Mouse (Mus musculus) small intestine, adult 2 months (tissue): ENCODE measurements around the gene Igll1.
A peak's percentile ranks its signal among the peaks of the same experiment; 100 is the strongest.

Source experiments
- CTCF ChIP-seq: fragments of 200-500 bp; IDR thresholded peaks from 2 replicates; pipeline ENCODE4 v1.5.1; 2012; ENCODE audit warnings: low read depth, mild to moderate bottlenecking, control low read depth, inconsistent platforms, low read length, moderate library complexity, mixed read lengths; ENCODE audit not compliant: insufficient replicate concordance, insufficient read length; ENCODE audit errors: extremely low read depth
- POLR2A ChIP-seq: fragments of 200-500 bp; IDR thresholded peaks from 2 replicates; pipeline ENCODE4 v1.6.1; 2012; ENCODE audit warnings: low read depth, mild to moderate bottlenecking, control low read depth, inconsistent platforms, low read length, moderate library complexity

DNA sequence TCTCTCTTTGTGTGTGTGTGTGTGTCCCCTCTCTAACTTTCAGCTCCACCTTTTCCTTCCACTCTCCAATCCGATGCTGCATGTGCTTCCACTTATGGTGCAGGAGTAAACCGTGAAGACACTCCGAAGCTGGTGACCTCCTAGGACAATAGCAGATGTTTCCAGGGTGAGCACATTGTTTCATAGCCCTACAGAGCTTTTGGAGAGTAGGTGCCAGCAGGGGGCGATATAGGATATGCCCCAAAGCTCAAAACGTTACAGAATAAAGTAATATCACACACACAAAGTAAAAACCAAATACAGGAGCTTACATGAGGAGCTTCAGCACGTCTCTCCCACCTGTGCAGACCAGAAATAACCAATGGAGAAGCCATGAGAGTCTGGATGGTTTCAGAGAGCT is 8.9 kb downstream of the Igll1 start:
- peak; percentile 36; the same call in 1 of the 2 replicates for TF ChIP-seq CTCF
- no peak for TF ChIP-seq POLR2A
